Mouse (Mus musculus) liver, embryonic 14.5 days (tissue): ENCODE results near the gene Esam. TPM values are rescaled to one million over a fixed set of nuclear protein-coding genes. Genes with fewer than 3 reads are reported as not detected.

Source experiments
- ATAC-seq: fragments of 200-750 bp; cut with Nextera tagmentation; 2 replicates; pipeline ENCODE4 v1.8.0; 2017; ENCODE audit warnings: moderate number of reproducible peaks, mild to moderate bottlenecking, moderate library complexity; ENCODE audit not compliant: insufficient read depth
- DNase-seq, 3 experiments: peaks; one replicate each; pipeline ENCODE4 v3.0.0-alpha.2; 2012 to 2013; ENCODE audit warnings: low read depth in 3 of 3, low spot score in 3 of 3
- H3K27ac ChIP-seq: fragments of 300-500 bp; sonication (generic); 2 replicates; pipeline ENCODE4 v1.5.1; 2014; ENCODE audit warnings: moderate library complexity, mild to moderate bottlenecking, control low read depth, inconsistent platforms
- H3K27me3 ChIP-seq: fragments of 300-500 bp; sonication (generic); 2 replicates; pipeline ENCODE4 v1.6.1; 2014; ENCODE audit warnings: mild to moderate bottlenecking, low read length, moderate library complexity; ENCODE audit not compliant: control insufficient read depth, insufficient read depth
- H3K36me3 ChIP-seq: fragments of 300-500 bp; sonication (generic); replicated peaks from 2 replicates; pipeline ENCODE4 v1.6.1; 2014; ENCODE audit warnings: low read depth; ENCODE audit not compliant: control insufficient read depth, insufficient read depth
- H3K4me1 ChIP-seq, 2 experiments: fragments of 200-500 bp in 1 of 2; fragments of 300-500 bp in 1 of 2; sonication (generic) in 1 of 2; replicated peaks; 2 replicates each; pipeline ENCODE4 v1.6.1; 2012 to 2014; ENCODE audit warnings: antibody characterized with exemption in 1 of 2, inconsistent platforms in 1 of 2, low read length in 1 of 2; ENCODE audit not compliant: control insufficient read depth in 2 of 2, insufficient read depth in 2 of 2
- H3K4me2 ChIP-seq: fragments of 300-500 bp; sonication (generic); 2 replicates; pipeline ENCODE4 v1.6.1; 2014; ENCODE audit warnings: low read depth, mild to moderate bottlenecking, control low read depth, moderate library complexity
- H3K4me3 ChIP-seq, 2 experiments: fragments of 200-500 bp in 1 of 2; fragments of 300-500 bp in 1 of 2; sonication (generic) in 1 of 2; 2 replicates each; pipeline ENCODE4 v1.5.1; 2012 to 2014; ENCODE audit warnings: low read depth in 2 of 2, low read length in 2 of 2, mild to moderate bottlenecking in 2 of 2, control low read depth in 1 of 2, inconsistent platforms in 1 of 2, moderate library complexity in 1 of 2; ENCODE audit not compliant: insufficient read depth in 1 of 2
- H3K9ac ChIP-seq: fragments of 300-500 bp; sonication (generic); replicated peaks from 2 replicates; pipeline ENCODE4 v1.6.1; 2014; ENCODE audit warnings: mild to moderate bottlenecking, control low read depth, moderate library complexity
- H3K9me3 ChIP-seq: fragments of 300-500 bp; sonication (generic); 2 replicates; pipeline ENCODE4 v1.6.1; 2016; ENCODE audit warnings: low read length, mixed read lengths; ENCODE audit not compliant: control insufficient read depth
- CTCF ChIP-seq: IDR thresholded peaks from 2 replicates; pipeline ENCODE4 v1.5.1; 2016; ENCODE audit warnings: antibody characterized with exemption, low read depth, control low read depth
- EP300 ChIP-seq: IDR thresholded peaks from 2 replicates; pipeline ENCODE4 v1.6.1; 2016; ENCODE audit warnings: antibody characterized with exemption, low read depth
- WGBS: fragments of 180-500 bp; shearing (Covaris S2); extraction: QIAGEN DNeasy Blood & Tissue Kit; methylation state at CpG from one replicate; pipeline ENCODE4 v1.1.7; 2014; ENCODE audit not compliant: insufficient replicate concordance; 5-methylcytosine and 5-hydroxymethylcytosine counted together
- polyA plus RNA-seq, 2 experiments: library from polyadenylated mRNA; depleted of rRNA in 1 of 2; stranded (reverse) in 1 of 2; unstranded in 1 of 2; fragments of >200 nt; fragmentation: Nextera tagmentation in 1 of 2; extraction: Ambion mirVana in 1 of 2; gene quantifications; 2 replicates each; pipeline versions ENCODE4 v1.2.1 to v1.2.3; 2012 to 2014

Esam gene
- polyA plus RNA-seq, 2 experiments = 7.3 to 9.9 TPM

- no peak overlapping the region for H3K27ac ChIP-seq
- H3K27me3 ChIP-seq = no peaks in the 10 kb centered on the region
- H3K9me3 ChIP-seq = no peaks in the 10 kb centered on the region
- H3K4me2 ChIP-seq = peak overlapping the region; percentile 11; the same call in 1 of the 2 replicates
- peaks cover 30 to 40% of the 10 kb centered on the region in 2 experiments for H3K4me1 ChIP-seq
- H3K36me3 ChIP-seq = no peaks in the 10 kb centered on the region
- TF ChIP-seq EP300 = 0 out of 2 replicates have a peak, but pooled peaks have one; percentile 32
- no peak for TF ChIP-seq CTCF
- DNase-seq (no peak), ATAC-seq (peak; percentile 16; the same call in 1 of the 2 replicates)
- H3K4me3 ChIP-seq = no peak overlapping the region
- WGBS = 9% methylated on average over 3 of the region's 3 CpGs
- peak overlapping the region; percentile 6; the same call in 1 of the 2 replicates for H3K9ac ChIP-seq
Observed at GRCm38 (mm10) chr9:37572204-37572876, 44.5 kb downstream of the Esam start.

GRCm38 (mm10) chr9:37576436-37576930 is 48.6 kb downstream of the Esam start:
- Histone ChIP-seq H3K9ac (no peak overlapping the region), H3K27me3 (no peaks in the 10 kb centered on the region), H3K9me3 (no peaks in the 10 kb centered on the region), H3K36me3 (no peaks in the 10 kb centered on the region), H3K4me1 (peaks cover 8 to 9% of the 10 kb centered on the region in 2 experiments), H3K4me3 (no peak overlapping the region), H3K27ac (no peak overlapping the region), H3K4me2 (no peak overlapping the region)
- ATAC-seq = 0 out of 2 replicates have a peak, but pooled peaks have one; percentile 23
- 23% methylated on average over 14 of the region's 14 CpGs for WGBS
- no peak for DNase-seq
- TF ChIP-seq CTCF = no peak
- TF ChIP-seq EP300 = no peak

GRCm38 (mm10) chr9:37583594-37583993 is 55.7 kb downstream of the Esam start:
- no peaks in the 10 kb centered on the region for H3K36me3 ChIP-seq
- 73% methylated on average over 5 of the region's 5 CpGs for WGBS
- H3K27ac ChIP-seq = no peak overlapping the region
- TF ChIP-seq CTCF (no peak), EP300 (no peak)
- H3K27me3 ChIP-seq = no peaks in the 10 kb centered on the region
- ATAC-seq = no peak
- no peak for DNase-seq
- no peak overlapping the region for H3K4me2 ChIP-seq
- H3K9me3 ChIP-seq = no peaks in the 10 kb centered on the region
- no peaks in the 10 kb centered on the region for H3K4me1 ChIP-seq
- no peak overlapping the region for H3K4me3 ChIP-seq
- H3K9ac ChIP-seq = no peak overlapping the region

- H3K4me3 ChIP-seq = no peak overlapping the region
- H3K4me1 ChIP-seq = no peaks in the 10 kb centered on the region
- no peaks in the 10 kb centered on the region for H3K27me3 ChIP-seq
- DNase-seq (no peak), ATAC-seq (no peak)
- no peak for TF ChIP-seq EP300
- TF ChIP-seq CTCF = no peak
- no peaks in the 10 kb centered on the region for H3K36me3 ChIP-seq
- no peak overlapping the region for H3K27ac ChIP-seq
- H3K4me2 ChIP-seq = no peak overlapping the region
- 61% methylated on average over 4 of the region's 4 CpGs for WGBS
- H3K9ac ChIP-seq = no peak overlapping the region
- H3K9me3 ChIP-seq = no peaks in the 10 kb centered on the region
Observed at GRCm38 (mm10) chr9:37586718-37587117, 58.8 kb downstream of the Esam start.

Other genes starting within 250 kb of the Esam start
- 1.1 and 1.5 TPM in 2 replicates for gene Ccdc15, start 179.6 kb upstream of the Esam start, polyA plus RNA-seq (2012; rRNA removed)
- 3.0 and 3.6 TPM in 2 replicates for gene Ccdc15, start 179.6 kb upstream of the Esam start, polyA plus RNA-seq (2014; fragmentation: Nextera tagmentation; extraction: Ambion mirVana)
- gene Hepacam, start 160.7 kb upstream of the Esam start, polyA plus RNA-seq (2012; rRNA removed) = not detected in 2 replicates
- gene Hepacam, start 160.7 kb upstream of the Esam start, polyA plus RNA-seq (2014; fragmentation: Nextera tagmentation; extraction: Ambion mirVana) = not detected in 2 replicates
- gene Robo4, start 126.2 kb upstream of the Esam start, polyA plus RNA-seq (2012; rRNA removed) = 1.4 TPM in 2 replicates
- 1.6 and 1.8 TPM in 2 replicates for gene Robo4, start 126.2 kb upstream of the Esam start, polyA plus RNA-seq (2014; fragmentation: Nextera tagmentation; extraction: Ambion mirVana)
- gene Robo3, start 94.8 kb upstream of the Esam start, polyA plus RNA-seq (2012; rRNA removed) = 0.23 and 0.25 TPM in 2 replicates
- gene Robo3, start 94.8 kb upstream of the Esam start, polyA plus RNA-seq (2014; fragmentation: Nextera tagmentation; extraction: Ambion mirVana) = 0.05 and 0.11 TPM in 2 replicates
- 6.6 and 9.3 TPM in 2 replicates for gene Msantd2, start 38.8 kb upstream of the Esam start, polyA plus RNA-seq (2012; rRNA removed)
- gene Msantd2, start 38.8 kb upstream of the Esam start, polyA plus RNA-seq (2014; fragmentation: Nextera tagmentation; extraction: Ambion mirVana) = 3.8 TPM in 2 replicates
- gene Vsig2, start 11.2 kb downstream of the Esam start, polyA plus RNA-seq (2012; rRNA removed) = 0.70 and 0.81 TPM in 2 replicates
- 0.36 TPM in 1 of 2 replicates, not detected in the other for gene Vsig2, start 11.2 kb downstream of the Esam start, polyA plus RNA-seq (2014; fragmentation: Nextera tagmentation; extraction: Ambion mirVana)
- gene Nrgn, start 24.8 kb downstream of the Esam start, polyA plus RNA-seq (2012; rRNA removed) = 5.4 and 7.1 TPM in 2 replicates
- 5.4 and 7.6 TPM in 2 replicates for gene Nrgn, start 24.8 kb downstream of the Esam start, polyA plus RNA-seq (2014; fragmentation: Nextera tagmentation; extraction: Ambion mirVana)
- gene Siae, start 27.6 kb downstream of the Esam start, polyA plus RNA-seq (2012; rRNA removed) = 2.2 TPM in 2 replicates
- 5.7 and 6.0 TPM in 2 replicates for gene Siae, start 27.6 kb downstream of the Esam start, polyA plus RNA-seq (2014; fragmentation: Nextera tagmentation; extraction: Ambion mirVana)
- 0.56 and 1.3 TPM in 2 replicates for gene Spa17, start 85.6 kb downstream of the Esam start, polyA plus RNA-seq (2012; rRNA removed)
- gene Spa17, start 85.6 kb downstream of the Esam start, polyA plus RNA-seq (2014; fragmentation: Nextera tagmentation; extraction: Ambion mirVana) = 2.6 and 2.7 TPM in 2 replicates
- gene Tbrg1, start 129.2 kb downstream of the Esam start, polyA plus RNA-seq (2012; rRNA removed) = 15.7 and 23.1 TPM in 2 replicates
- gene Tbrg1, start 129.2 kb downstream of the Esam start, polyA plus RNA-seq (2014; fragmentation: Nextera tagmentation; extraction: Ambion mirVana) = 47.0 and 54.5 TPM in 2 replicates
- not detected in 2 replicates for gene Panx3, start 141.2 kb downstream of the Esam start, polyA plus RNA-seq (2012; rRNA removed)
- not detected in 2 replicates for gene Panx3, start 141.2 kb downstream of the Esam start, polyA plus RNA-seq (2014; fragmentation: Nextera tagmentation; extraction: Ambion mirVana)
- gene Olfr160, start 188.2 kb downstream of the Esam start, polyA plus RNA-seq (2012; rRNA removed) = not detected in 2 replicates
- gene Olfr160, start 188.2 kb downstream of the Esam start, polyA plus RNA-seq (2014; fragmentation: Nextera tagmentation; extraction: Ambion mirVana) = not detected in 2 replicates
- not detected in 2 replicates for gene Olfr874, start 217.0 kb downstream of the Esam start, polyA plus RNA-seq (2012; rRNA removed)
- gene Olfr874, start 217.0 kb downstream of the Esam start, polyA plus RNA-seq (2014; fragmentation: Nextera tagmentation; extraction: Ambion mirVana) = not detected in 2 replicates
- not detected in 2 replicates for gene Olfr875, start 243.8 kb downstream of the Esam start, polyA plus RNA-seq (2012; rRNA removed)
- not detected in 2 replicates for gene Olfr875, start 243.8 kb downstream of the Esam start, polyA plus RNA-seq (2014; fragmentation: Nextera tagmentation; extraction: Ambion mirVana)